Mouse (Mus musculus): Measurements from ENCODE around the gene Dna2. TPM values are rescaled to one million over a fixed set of nuclear protein-coding genes. Genes with fewer than 3 reads are reported as not detected.

Dna2 gene
- polyA plus RNA-seq, 1 experiment: 0.77 TPM

- H3K27me3 ChIP-seq (ENCODE audit: control insufficient read depth, insufficient read depth, insufficient read length): no peaks in the 10 kb centered on the region
- H3K4me3 ChIP-seq: no peak overlapping the region
- H3K79me2 ChIP-seq (ENCODE audit: control insufficient read depth, insufficient read depth): peaks cover 72% of the 10 kb centered on the region
- peaks cover 37% of the 10 kb centered on the region for H3K36me3 ChIP-seq (ENCODE audit: control insufficient read depth, insufficient read depth)
- TF ChIP-seq SRF (IDR thresholded peaks at IDR 0.05; ENCODE audit: control insufficient read depth, insufficient read length, low read depth): no peak
- no peak for TF ChIP-seq MYOD1 (IDR thresholded peaks at IDR 0.05; ENCODE audit: control insufficient read depth in 1 of 3, insufficient read length in 2 of 3, low read depth in 2 of 3)
- TF ChIP-seq E2F4 (IDR thresholded peaks at IDR 0.05; ENCODE audit: insufficient read depth): no peak
- no peak for TF ChIP-seq TCF12 (IDR thresholded peaks at IDR 0.05; ENCODE audit: insufficient read depth, poor library complexity, severe bottlenecking)
- TF ChIP-seq CEBPB (IDR thresholded peaks at IDR 0.05; ENCODE audit: insufficient read depth, poor library complexity, severe bottlenecking): no peak
- TF ChIP-seq USF1 (IDR thresholded peaks at IDR 0.05; ENCODE audit: low read depth): no peak
- TF ChIP-seq REST (IDR thresholded peaks at IDR 0.05; ENCODE audit: insufficient read depth, insufficient read length): no peak
- TF ChIP-seq MAX (IDR thresholded peaks at IDR 0.05; ENCODE audit: low read depth): no peak
- TF ChIP-seq POLR2AphosphoS2 (IDR thresholded peaks at IDR 0.05; ENCODE audit: insufficient read length, low read depth): no peak
- no peak for TF ChIP-seq MYOG (IDR thresholded peaks at IDR 0.05; ENCODE audit: control insufficient read depth in 1 of 3, insufficient read depth in 1 of 3, insufficient read length in 2 of 3, low read depth in 2 of 3)
- no peak for TF ChIP-seq POLR2A (IDR thresholded peaks at IDR 0.05; ENCODE audit: insufficient read length, low read depth)
- TF ChIP-seq TCF3 (IDR thresholded peaks at IDR 0.05; ENCODE audit: insufficient read length, low read depth): no peak
- no peak overlapping the region for H3K4me2 ChIP-seq (ENCODE audit: low read depth)
- H3ac ChIP-seq (ENCODE audit: control insufficient read depth, insufficient read length): no peak overlapping the region
Measured at GRCm38 (mm10) chr10:63019304-63019703, 72.5 kb downstream of the Dna2 start.

GRCm38 (mm10) chr10:63021702-63022101 is 74.9 kb downstream of the Dna2 start:
- H3K4me3 ChIP-seq: peak overlapping the region; percentile 98

DNA sequence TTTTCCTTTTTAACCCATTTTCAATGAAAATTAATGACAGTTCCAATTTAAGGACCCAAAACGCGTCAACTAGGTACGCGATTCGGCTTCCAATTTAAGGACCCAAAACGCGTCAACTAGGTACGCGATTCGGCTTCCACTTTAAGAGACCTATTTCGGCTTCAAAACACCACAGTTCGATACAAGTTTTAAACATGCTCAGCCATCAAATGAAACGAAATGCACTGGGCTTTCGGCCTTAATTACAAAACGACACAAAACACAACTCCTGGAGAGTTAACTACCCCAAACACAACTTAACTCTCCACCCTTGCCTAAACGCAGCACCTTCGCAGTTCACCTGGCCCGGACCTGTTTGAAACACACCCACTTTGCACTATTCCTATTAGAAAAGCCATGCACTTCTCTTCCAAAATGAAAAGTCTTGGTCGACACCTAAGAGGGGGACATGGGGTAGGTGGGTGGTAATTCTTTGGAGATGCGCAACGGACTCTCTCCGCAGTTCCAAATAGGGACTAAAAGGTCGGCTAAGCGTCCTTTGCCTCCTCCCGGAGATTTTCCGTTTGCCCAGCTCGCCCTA is 75.8 kb downstream of the Dna2 start:
- Histone ChIP-seq H3ac (ENCODE audit: control insufficient read depth, insufficient read length) (peak overlapping the region; percentile 75), H3K27me3 (ENCODE audit: control insufficient read depth, insufficient read depth, insufficient read length) (no peaks in the 10 kb centered on the region), H3K36me3 (ENCODE audit: control insufficient read depth, insufficient read depth) (peaks cover 5% of the 10 kb centered on the region), H3K4me3 (peak overlapping the region; percentile 98), H3K79me2 (ENCODE audit: control insufficient read depth, insufficient read depth) (peaks cover 58% of the 10 kb centered on the region), H3K4me2 (ENCODE audit: low read depth) (peak overlapping the region; percentile 97)
- TF ChIP-seq TCF3 (IDR thresholded peaks at IDR 0.05; ENCODE audit: insufficient read length, low read depth) (no peak), E2F4 (IDR thresholded peaks at IDR 0.05; ENCODE audit: insufficient read depth) (no peak), TCF12 (IDR thresholded peaks at IDR 0.05; ENCODE audit: insufficient read depth, poor library complexity, severe bottlenecking) (no peak), MAX (IDR thresholded peaks at IDR 0.05; ENCODE audit: low read depth) (no peak), POLR2AphosphoS2 (IDR thresholded peaks at IDR 0.05; ENCODE audit: insufficient read length, low read depth) (no peak), POLR2A (IDR thresholded peaks at IDR 0.05; ENCODE audit: insufficient read length, low read depth) (no peak), REST (IDR thresholded peaks at IDR 0.05; ENCODE audit: insufficient read depth, insufficient read length) (no peak), USF1 (IDR thresholded peaks at IDR 0.05; ENCODE audit: low read depth) (no peak), SRF (IDR thresholded peaks at IDR 0.05; ENCODE audit: control insufficient read depth, insufficient read length, low read depth) (no peak), CEBPB (IDR thresholded peaks at IDR 0.05; ENCODE audit: insufficient read depth, poor library complexity, severe bottlenecking) (no peak), MYOD1 (IDR thresholded peaks at IDR 0.05; ENCODE audit: control insufficient read depth in 1 of 3, insufficient read length in 2 of 3, low read depth in 2 of 3) (no peak), MYOG (IDR thresholded peaks at IDR 0.05; ENCODE audit: control insufficient read depth in 1 of 3, insufficient read depth in 1 of 3, insufficient read length in 2 of 3, low read depth in 2 of 3) (no peak)

More at GRCm38 (mm10) chr10:63021702-63022101, 74.9 kb downstream of the Dna2 start:
- Histone ChIP-seq H3K4me2 (ENCODE audit: low read depth) (peak overlapping the region; percentile 97), H3K36me3 (ENCODE audit: control insufficient read depth, insufficient read depth) (peaks cover 15% of the 10 kb centered on the region), H3ac (ENCODE audit: control insufficient read depth, insufficient read length) (no peak overlapping the region), H3K27me3 (ENCODE audit: control insufficient read depth, insufficient read depth, insufficient read length) (no peaks in the 10 kb centered on the region), H3K79me2 (ENCODE audit: control insufficient read depth, insufficient read depth) (peaks cover 67% of the 10 kb centered on the region)
- TF ChIP-seq MYOG (IDR thresholded peaks at IDR 0.05; ENCODE audit: control insufficient read depth in 1 of 3, insufficient read depth in 1 of 3, insufficient read length in 2 of 3, low read depth in 2 of 3): no peak
- TF ChIP-seq POLR2AphosphoS2 (IDR thresholded peaks at IDR 0.05; ENCODE audit: insufficient read length, low read depth): no peak
- TF ChIP-seq MAX (IDR thresholded peaks at IDR 0.05; ENCODE audit: low read depth): no peak
- TF ChIP-seq REST (IDR thresholded peaks at IDR 0.05; ENCODE audit: insufficient read depth, insufficient read length): no peak
- no peak for TF ChIP-seq TCF12 (IDR thresholded peaks at IDR 0.05; ENCODE audit: insufficient read depth, poor library complexity, severe bottlenecking)
- no peak for TF ChIP-seq MYOD1 (IDR thresholded peaks at IDR 0.05; ENCODE audit: control insufficient read depth in 1 of 3, insufficient read length in 2 of 3, low read depth in 2 of 3)
- no peak for TF ChIP-seq E2F4 (IDR thresholded peaks at IDR 0.05; ENCODE audit: insufficient read depth)
- no peak for TF ChIP-seq USF1 (IDR thresholded peaks at IDR 0.05; ENCODE audit: low read depth)

GRCm38 (mm10) chr10:63023121-63023748 is 76.4 kb downstream of the Dna2 start:
- Histone ChIP-seq H3K4me2 (ENCODE audit: low read depth) (peak overlapping the region; percentile 97), H3K36me3 (ENCODE audit: control insufficient read depth, insufficient read depth) (no peaks in the 10 kb centered on the region), H3K4me3 (peak overlapping the region; percentile 98), H3K79me2 (ENCODE audit: control insufficient read depth, insufficient read depth) (peaks cover 52% of the 10 kb centered on the region), H3K27me3 (ENCODE audit: control insufficient read depth, insufficient read depth, insufficient read length) (no peaks in the 10 kb centered on the region), H3ac (ENCODE audit: control insufficient read depth, insufficient read length) (peak overlapping the region; percentile 75)
- no peak for TF ChIP-seq E2F4 (IDR thresholded peaks at IDR 0.05; ENCODE audit: insufficient read depth)
- TF ChIP-seq MAX (IDR thresholded peaks at IDR 0.05; ENCODE audit: low read depth): no peak
- TF ChIP-seq SRF (IDR thresholded peaks at IDR 0.05; ENCODE audit: control insufficient read depth, insufficient read length, low read depth): no peak
- no peak for TF ChIP-seq USF1 (IDR thresholded peaks at IDR 0.05; ENCODE audit: low read depth)
- TF ChIP-seq MYOG (IDR thresholded peaks at IDR 0.05; ENCODE audit: control insufficient read depth in 1 of 3, insufficient read depth in 1 of 3, insufficient read length in 2 of 3, low read depth in 2 of 3): no peak
- TF ChIP-seq POLR2AphosphoS2 (IDR thresholded peaks at IDR 0.05; ENCODE audit: insufficient read length, low read depth): no peak
- no peak for TF ChIP-seq MYOD1 (IDR thresholded peaks at IDR 0.05; ENCODE audit: control insufficient read depth in 1 of 3, insufficient read length in 2 of 3, low read depth in 2 of 3)
- no peak for TF ChIP-seq TCF12 (IDR thresholded peaks at IDR 0.05; ENCODE audit: insufficient read depth, poor library complexity, severe bottlenecking)
- TF ChIP-seq POLR2A (IDR thresholded peaks at IDR 0.05; ENCODE audit: insufficient read length, low read depth): no peak
- no peak for TF ChIP-seq CEBPB (IDR thresholded peaks at IDR 0.05; ENCODE audit: insufficient read depth, poor library complexity, severe bottlenecking)
- no peak for TF ChIP-seq REST (IDR thresholded peaks at IDR 0.05; ENCODE audit: insufficient read depth, insufficient read length)
- TF ChIP-seq TCF3 (IDR thresholded peaks at IDR 0.05; ENCODE audit: insufficient read length, low read depth): no peak

Other genes starting within 250 kb of the Dna2 start
- not detected for gene Stox1, start 220.9 kb upstream of the Dna2 start, polyA plus RNA-seq (2012; fragmentation: generic; extraction: Trizol)
- gene Ccar1, start 154.7 kb upstream of the Dna2 start, polyA plus RNA-seq (2012; fragmentation: generic; extraction: Trizol): 27.8 TPM
- gene Tet1, start 38.0 kb upstream of the Dna2 start, polyA plus RNA-seq (2012; fragmentation: generic; extraction: Trizol): 0.48 TPM
- gene Slc25a16, start 26.4 kb upstream of the Dna2 start, polyA plus RNA-seq (2012; fragmentation: generic; extraction: Trizol): 5.8 TPM
- gene Rufy2, start 33.2 kb downstream of the Dna2 start, polyA plus RNA-seq (2012; fragmentation: generic; extraction: Trizol): 3.0 TPM
- gene Hnrnph3, start 77.2 kb downstream of the Dna2 start, polyA plus RNA-seq (2012; fragmentation: generic; extraction: Trizol): 18.1 TPM
- gene Pbld2, start 77.3 kb downstream of the Dna2 start, polyA plus RNA-seq (2012; fragmentation: generic; extraction: Trizol): 1.0 TPM
- 0.31 TPM for gene Pbld1, start 113.1 kb downstream of the Dna2 start, polyA plus RNA-seq (2012; fragmentation: generic; extraction: Trizol)
- gene Atoh7, start 152.6 kb downstream of the Dna2 start, polyA plus RNA-seq (2012; fragmentation: generic; extraction: Trizol): not detected